Mouse (Mus musculus): ENCODE results near the gene Siglecg.
"Not testable (repeated sequence)": the region's sequence is repeated elsewhere in the genome, so short reads cannot be mapped to it uniquely, and the experiment has no call there.

Siglecg gene

DNA sequence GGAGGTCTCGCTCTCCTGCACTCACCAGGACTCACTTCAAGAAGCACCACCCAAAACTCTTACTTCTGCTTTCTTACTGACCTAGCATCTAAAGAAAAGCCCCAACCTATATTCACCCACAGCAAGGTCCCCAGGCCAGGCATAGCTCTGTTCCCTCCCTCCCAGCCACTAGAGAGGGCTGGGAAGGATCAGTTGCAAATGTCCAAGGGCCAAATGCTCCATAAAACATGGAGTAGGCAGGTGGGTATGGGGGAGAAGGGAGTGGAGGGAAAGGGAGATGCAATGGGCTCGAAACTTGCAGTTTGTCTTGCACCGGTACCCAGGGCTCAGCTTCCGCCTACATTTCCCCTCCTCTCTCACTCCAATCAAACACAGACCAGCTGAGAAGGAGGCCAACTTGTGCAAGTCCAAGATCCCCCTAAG, at the start of gene Siglecg:
Gene Siglecg (plus strand): TSS at position 74 of the 423 bp plus-strand sequence.
- DNase-seq: no peak

DNA sequence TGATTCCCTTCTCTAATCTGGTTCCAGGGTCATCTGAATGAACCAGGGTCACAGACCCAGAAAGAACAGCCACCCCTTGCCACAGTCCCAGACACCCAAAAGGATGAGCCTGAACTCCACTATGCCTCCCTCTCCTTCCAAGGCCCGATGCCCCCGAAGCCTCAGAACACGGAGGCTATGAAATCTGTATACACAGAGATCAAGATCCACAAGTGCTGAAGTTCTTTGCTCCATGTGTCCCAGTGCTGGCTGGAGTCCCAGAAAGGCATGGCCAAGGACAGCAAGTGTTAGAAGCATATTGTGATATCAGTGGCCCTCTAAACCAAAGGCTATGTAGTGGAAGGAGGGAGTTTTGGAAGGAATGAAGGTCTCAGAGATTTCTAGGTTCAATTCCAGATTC, 49.4 kb upstream of the Siglecg start:
- DNase-seq: no peak

DNA sequence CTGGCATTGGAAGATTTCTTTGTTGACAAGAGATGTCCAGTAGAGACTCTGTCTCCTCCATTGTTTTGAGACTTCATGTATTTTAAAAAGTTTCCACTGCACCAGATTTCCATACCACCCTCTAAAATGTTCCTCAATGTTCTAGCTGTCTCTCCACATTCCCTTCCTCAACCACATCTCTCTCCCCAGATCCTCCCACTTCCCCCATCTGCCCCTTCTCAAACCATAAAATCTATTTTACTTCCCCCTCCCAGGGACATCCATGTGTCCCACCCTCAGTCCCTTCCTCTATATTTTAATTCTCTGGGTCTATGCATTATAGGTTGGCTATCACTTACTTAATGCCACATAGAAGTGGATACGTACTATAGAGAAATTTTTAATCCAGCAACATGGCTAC, 46.6 kb upstream of the Siglecg start:
- no peak for DNase-seq

DNA sequence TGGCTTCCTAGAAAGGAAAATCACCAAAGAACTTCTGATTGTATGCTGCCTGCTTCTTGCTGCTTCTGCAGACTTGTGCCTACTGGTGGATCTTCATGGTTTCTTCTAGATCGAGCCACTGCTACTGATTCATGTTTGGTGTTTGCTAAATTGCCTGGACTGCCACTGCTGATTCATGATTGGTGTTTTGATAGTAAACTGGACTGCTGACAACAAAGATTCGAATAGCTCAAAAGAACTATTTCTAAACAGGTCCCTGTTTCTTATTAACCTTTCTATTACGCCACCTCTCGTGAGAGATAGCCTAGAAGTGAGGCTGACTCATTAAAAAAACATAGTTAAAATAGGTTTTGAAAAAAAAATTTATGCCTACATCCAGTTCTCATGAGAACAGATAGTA, 46.0 kb upstream of the Siglecg start:
- no peak for DNase-seq

DNA sequence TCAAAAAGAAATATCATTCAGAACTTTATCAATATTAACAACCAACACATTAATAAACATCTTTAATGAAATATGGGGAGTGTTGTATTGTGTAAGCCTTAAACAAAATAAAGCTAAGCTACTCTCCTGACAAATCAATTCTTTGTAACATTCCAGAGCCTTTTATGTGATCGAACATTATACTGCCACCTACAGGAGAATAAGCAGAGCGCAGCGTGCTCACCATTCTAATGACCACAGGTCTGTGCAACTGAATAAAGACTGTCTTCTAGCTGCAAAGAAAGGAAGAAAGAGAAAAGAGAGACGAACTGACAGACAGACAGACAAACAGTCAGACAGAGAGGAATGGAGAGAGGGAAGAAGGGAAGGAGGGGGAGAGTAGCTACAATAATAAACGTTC, 29.8 kb upstream of the Siglecg start:
- DNase-seq: peak; percentile 6 to 17

DNA sequence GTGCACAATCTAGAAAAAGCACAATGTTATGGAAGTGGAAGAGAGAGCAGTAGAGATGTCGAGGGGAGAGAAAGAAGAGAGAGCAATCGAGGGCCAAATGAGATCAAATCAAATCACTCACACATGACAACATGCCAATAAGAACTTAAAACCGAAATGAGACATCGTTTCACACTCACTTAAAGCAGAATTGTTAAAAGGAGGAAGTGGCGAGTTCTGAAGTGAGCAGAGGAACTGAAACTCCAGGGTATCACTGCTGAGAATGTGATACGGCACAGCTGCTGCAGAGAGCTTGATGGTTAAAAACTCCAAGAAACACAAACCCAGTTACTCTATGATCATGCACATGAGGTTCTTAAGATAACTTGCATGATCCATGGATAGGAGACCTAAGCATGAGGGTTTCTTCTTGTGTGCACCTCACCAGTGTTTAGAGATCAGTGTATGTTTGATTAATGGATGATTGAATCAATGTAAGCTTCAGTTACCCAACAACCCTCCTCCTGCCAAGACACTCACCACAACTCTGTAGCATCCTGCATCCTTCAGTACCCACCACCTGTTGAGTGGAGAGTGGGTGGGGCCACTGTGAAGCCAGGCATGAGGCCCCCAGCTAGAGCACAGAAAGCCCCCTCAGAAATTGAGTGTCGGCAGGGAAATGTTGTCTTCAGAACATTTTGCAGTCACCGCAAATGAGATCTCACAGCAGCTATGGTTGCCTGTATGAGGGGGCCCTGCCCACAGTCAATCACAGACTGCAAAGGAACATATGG, 15.5 kb upstream of the Siglecg start:
- DNase-seq: no peak

DNA sequence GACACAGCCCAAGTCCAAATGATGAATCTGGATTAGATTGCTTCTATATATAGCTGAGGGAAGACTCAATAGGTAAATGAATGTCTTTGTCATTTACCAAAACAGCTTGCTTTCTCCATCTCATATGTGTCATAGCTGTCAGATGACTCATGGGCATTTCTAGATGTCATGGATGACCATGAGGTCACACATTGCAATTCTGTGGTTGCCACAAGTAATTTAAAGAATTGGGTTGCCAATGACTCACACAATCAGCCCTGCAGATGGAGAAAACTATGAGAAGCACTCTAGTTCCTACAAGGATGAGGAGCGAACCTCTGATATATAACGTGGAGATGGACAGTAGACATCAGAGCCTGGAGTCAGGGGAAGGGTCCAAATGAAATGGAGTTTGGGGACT, 8.5 kb upstream of the Siglecg start:
- DNase-seq: no peak

DNA sequence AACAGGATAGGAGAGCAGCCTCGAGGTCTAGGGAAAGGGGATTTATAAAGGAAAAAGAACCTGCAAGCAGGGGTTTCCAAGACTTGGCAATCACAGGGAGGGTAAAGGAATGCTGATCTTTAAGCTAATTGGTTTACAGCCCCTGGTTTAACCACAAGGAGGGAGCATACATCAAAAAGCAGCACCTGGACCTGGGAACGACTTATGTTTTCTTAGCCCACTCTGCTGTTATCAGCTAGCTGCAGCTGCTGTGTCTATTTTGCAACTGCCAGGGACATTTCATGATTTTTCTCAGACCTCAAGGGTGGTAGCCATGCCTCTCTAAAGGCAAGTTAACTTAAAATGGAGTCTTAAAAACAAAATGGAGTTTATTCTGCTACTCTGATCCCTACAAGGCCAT, 5.3 kb upstream of the Siglecg start:
- DNase-seq: no peak

DNA sequence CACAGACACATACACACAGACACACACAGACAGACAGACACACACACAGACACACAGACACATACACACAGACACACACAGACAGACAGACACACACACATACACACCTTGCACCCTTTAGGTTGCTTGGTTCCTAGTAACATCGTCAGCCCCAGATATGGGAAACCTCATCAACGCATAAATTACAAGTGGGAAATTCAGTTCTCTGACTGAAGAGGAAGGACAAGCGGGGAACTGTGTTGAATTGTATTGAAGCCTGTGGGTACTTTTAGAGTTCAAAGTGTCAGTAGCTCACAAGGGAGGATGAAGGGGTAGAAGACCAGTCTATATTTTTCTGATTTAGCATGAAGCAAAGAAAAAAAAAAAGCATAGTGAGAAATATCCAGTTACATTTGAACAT, 431 bp upstream of the Siglecg start:
- DNase-seq: no peak

DNA sequence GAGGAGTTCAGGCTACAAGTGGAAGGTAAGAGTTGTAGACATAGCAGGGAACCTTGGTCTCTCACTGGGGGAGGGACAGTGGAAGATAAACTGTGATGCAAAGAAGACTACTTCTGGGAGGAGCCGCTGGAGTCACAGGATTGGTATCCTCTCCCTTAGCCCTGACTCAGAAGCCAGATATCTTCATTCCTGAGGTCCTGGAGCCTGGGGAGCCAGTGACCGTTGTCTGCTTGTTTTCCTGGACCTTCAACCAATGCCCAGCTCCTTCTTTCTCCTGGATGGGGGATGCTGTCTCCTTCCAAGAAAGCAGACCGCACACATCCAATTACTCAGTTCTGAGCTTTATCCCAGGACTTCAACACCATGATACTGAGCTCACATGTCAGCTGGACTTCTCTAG, 1.1 kb downstream of the Siglecg start:
- DNase-seq: no peak

DNA sequence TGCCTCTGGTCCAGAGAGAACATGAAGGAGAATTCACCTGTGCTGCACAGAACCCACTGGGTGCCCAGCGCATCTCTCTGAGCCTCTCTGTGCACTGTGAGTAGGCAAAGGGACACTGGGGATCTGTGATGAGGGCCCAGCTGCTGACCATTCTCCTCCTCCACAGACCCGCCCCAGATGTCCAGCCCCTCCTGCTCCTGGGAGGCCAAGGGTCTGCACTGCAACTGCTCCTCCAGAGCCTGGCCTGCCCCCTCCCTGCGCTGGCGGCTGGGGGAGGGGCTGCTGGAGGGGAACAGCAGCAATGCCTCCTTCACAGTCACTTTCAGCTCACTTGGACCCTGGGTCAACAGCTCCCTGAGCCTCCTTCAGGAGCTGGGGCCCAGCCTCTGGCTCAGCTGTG, 3.7 kb downstream of the Siglecg start:
- not testable (repeated sequence) for DNase-seq

DNA sequence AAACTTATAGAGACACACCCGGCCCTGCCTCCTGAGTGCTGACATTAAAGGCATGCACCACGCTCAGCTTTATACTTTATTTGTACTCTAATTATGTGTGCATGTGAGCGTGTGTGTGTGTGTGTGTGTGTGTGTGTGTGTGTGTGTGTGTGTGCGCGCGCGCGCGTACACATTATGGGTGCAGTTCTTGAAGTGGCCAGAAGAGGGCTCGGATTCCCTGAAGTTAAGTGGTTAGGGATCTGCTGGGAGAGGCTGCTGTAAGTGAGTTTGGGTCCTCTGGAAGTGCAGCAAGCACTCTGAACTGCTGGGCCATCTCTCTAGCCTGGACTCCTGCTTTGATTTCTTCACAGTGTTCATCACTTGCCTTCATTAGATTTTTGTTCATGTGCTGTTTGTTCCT, 9.3 kb downstream of the Siglecg start:
- DNase-seq: no peak

DNA sequence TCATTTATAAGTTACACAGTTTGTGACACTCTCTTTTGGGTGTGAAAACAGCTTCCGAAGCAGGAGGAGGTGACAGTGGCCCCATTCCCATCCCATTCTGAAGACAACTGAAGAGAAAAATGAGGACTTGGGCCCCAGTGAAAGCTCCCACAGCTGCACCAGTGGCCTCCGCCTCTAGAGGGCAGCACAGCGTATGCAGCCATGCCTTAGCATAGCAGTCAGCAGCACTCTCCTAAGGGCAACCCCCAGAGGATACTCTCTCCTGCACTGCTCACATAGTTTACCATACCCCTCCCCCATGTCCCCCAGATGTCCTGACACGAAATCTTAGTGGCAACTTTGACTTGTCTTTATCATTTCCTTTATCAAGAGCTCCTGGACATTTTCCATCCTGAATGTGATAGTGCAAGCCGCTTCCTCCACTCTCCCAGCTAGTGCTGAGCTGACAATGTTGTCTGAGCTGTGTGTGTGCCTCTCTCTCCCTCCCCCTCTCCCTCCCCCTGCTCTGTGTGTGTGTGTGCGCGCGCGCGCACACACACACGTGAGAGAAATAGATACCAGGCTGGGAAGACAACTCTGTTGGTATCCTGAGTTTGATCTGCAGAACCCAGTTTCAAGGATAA, 15.1 kb downstream of the Siglecg start:
- DNase-seq: peak; percentile 84

DNA sequence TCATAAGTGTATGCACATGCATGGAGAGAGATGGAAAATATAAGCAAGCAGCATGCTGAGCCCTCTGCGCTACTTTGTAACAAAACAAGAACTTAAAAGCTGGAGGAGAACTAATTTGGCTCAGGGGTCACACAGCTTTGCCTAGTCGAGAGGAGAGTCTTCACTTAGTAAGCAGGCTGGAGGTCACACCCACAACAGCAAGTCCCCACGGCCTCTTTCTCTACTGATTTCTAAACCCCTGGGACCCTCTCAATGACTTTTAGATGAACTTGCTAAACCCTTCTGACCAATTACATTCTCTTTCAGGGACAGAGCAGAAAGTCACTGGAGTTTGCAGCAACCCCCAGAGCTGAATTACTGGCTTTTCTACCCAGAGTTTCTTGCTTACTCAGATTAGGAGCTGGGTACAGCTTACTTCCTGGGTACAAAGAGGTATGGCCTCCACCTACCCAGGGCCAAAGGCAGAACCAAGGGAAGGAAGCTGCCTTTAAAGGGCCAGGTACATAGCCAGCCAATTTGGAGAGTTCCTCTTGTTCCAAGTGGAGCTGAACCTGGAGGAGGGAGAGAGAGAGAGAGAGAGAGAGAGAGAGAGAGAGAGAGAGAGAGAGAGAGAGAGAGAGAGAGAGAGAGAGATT, 16.1 kb downstream of the Siglecg start:
- DNase-seq: no peak

DNA sequence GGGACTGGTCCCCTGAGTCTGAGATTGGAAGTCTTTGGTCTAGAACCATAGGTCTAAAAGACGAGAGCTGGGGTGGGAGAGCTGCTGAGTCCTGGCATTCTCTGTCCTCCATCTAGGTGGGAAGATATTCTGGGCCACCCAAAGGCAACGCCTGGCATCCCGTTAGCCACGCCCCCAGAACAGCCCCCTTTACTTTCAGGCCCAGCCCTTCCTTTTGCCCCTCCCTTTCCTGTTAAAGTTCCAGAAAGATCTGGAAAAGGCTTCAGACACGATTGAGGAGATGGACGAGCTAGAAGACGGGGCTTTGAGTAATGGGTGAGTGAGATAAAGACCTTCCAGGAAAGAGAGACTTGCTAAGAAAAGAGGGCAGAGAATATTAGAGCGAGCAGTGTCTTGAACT, 19.4 kb downstream of the Siglecg start, which contains the start of gene Lim2:
Gene Lim2 (plus strand): TSS at position 265 of the 400 bp plus-strand sequence.
- DNase-seq: no peak

DNA sequence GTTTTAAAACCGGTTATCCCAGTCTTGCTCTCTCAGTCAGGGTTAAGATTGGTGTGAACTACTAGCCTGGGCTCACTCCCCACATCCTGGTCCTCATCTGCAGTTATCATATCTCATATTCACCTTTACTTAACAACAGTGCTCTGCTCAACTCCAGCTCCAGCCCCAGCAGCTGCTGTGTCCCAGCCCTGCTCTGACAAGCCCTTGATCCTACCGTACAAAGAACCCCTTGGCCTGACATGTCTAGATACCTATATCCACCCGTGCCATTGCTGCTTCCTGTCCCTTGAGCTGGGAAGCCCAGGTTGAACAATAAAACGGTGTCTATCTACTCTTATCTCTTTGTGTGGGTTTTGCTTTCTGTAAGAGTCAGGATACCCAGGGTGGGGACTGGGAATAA, 21.5 kb downstream of the Siglecg start:
- no peak for DNase-seq

DNA sequence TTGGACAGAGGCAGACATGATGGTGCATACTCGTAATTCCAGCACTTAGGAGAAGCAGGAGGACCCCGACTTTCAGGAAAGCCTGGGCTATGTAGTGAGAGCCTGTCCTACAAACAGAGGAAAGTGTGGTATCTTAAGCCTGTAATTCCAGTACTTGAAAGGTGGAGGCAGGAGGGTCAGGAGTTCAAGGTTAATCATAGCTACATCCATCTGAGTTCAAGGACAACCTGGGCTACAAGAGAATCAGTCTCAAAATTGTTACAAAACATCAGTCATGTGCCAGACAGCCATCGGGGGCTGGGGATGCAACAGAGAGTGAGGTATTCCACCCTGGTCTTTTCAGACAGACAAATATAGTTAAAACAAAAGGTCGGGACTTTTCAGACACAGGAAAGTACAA, 24.9 kb downstream of the Siglecg start:
- no peak for DNase-seq

DNA sequence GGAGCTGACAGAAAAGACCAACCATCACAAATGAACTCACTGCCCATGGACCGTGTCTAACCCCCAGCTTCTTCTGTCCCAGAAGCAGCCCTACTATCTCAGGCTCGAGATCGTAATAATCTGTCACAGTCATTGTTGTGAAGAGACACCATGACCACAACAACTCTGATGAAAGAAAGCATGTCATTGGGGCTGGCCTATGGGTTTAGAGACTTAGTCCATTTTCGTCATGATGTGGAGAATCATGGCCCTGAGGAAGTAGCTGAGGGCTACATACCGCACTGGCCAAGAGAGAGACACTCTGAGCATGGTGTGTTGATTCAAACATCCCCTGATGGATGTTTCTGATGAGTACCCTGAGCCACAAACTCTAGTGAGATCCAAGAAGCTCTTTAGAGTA, 26.7 kb downstream of the Siglecg start:
- no peak for DNase-seq

DNA sequence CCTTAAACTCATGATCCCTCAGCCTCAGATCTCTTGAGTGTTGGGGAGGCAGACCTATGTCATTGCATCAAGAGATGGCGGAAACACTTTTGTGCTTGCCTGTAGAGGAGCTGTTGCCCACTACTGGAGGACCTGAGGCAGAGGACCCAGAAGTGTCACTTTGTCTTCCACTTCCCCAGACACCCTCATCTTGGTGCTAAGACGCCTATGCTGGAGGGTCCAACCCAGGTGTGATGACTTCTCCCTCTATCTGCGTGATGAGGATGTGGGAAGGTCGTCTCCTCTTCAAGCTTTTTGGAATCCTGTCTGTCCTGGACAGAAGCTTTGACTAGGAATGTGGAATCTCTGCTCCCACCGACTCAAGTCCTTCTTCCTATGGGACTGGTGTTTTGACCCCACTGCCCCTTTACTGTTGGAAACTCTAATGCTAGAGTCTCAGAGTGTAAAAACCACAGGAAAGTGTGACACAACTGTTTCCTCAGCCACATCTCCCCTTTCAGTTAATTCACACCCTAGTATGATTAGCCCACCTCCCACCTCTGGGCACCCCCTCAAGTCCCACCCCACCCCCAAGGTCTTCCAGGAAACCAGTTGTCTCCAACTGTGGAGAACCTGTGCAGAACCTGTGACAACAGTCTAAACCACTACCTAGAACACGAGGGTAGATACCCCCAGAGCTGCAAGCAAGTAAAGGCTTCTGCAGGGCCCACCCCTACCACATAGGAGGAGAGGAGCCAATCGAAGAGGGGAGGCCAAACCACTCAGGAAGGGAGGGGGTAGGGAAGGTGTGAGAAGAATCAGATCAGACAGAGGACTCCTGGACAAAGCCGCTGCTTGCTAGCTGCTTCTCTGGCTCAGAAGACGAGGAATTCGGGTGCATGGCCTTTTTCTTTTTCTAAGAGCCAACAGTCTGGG, 28.6 kb downstream of the Siglecg start, which contains the start of gene Nkg7:
Gene Nkg7 (plus strand): TSS at position 733 of the 915 bp plus-strand sequence.
- no peak for DNase-seq

DNA sequence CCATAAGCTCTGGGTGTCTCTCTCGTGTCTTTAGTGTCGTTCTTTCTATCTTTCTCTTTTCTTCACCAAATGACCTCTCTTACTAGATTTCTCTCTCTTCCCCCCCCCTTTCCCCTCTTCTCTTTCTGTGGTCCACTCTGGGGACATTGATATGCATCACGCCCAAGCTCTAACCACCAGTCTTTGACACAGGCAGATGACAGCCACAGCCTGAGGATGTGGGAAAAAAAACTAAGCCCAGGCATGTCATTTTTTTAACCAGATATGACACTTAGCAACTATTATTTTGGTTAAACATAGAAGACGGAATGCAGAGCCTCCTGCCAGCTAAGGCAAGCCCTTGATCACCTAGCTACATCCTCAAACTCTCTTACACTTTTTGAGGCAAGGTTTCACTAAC, 30.6 kb downstream of the Siglecg start:
- no peak for DNase-seq

DNA sequence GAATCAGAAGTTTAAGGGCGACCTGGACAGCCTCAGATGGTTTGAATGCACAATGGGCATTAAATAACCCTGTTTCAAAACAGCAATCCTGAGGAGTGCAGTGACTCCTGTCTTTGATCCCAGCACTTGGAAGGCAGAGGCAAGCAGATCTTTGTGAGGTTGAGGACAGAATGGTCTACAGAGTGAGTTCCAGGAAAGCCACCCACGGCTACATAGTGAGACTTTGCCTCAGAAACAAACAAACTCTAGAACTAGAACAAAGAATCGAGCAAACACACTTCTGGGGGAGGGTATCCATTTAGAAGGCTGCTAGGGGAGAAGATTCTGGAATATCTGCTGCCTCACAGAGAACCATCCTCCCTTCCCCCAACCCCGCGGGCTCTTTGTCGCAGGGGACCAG, 32.5 kb downstream of the Siglecg start, which contains the start of gene Cldnd2:
Gene Cldnd2 (plus strand): TSS at position 301 of the 400 bp plus-strand sequence.
- no peak for DNase-seq

DNA sequence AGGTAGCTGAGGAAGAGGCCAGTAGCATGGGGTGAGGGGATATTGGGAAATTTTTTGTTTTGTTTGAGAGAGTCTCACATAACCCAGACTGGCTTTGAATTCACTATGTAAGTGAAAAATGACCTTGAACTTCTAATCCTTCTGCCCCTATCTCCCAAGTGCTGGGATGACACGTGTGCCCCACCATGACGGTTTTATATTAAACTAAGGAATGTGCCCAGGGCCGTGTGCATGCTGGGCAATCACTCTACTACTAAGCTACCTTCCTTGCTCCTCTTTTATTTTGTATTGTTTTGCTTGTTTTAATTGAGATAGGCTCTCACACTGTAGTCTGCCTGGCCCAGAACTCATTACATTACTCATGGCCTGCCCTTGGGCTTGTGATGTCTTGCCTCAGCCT, 33.1 kb downstream of the Siglecg start:
- DNase-seq: no peak

DNA sequence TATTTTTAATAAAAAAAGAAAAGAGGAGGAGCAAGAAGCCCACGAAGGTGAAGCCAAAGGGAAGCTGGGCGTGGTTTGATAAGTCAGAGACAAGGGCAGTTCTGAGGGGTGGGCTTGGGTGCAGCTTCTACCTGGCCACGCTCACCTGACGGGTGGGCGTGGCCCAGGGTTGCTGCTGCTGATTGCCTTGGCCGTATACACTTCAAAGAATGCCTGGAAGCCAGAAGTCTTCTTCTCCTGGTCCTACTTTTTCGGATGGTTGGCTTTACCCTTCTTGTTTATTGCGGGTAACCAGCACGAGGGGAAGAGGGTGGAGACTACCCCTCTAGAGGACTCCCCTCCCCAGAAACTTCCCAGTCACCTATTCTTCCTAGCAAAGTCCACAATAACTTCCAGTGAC, 34.7 kb downstream of the Siglecg start:
- DNase-seq: no peak

Measured in cerebellum, postnatal 36 days (tissue).